Mouse (Mus musculus) adrenal gland, adult (tissue): ENCODE measurements at regions not wholly inside any gene's neighbourhood (a gene's known extent, or its start where the extent isn't known, plus 50 kb on each side); places are given as distances from the start of the nearest gene placed in this dataset.

Experiments used
- DNase-seq, 2 experiments: peaks; one replicate each; pipeline ENCODE4 v3.0.0; 2022 to 2023; ENCODE audit warnings: low spot score in 1 of 2; ENCODE audit not compliant: inconsistent age in 2 of 2

DNA sequence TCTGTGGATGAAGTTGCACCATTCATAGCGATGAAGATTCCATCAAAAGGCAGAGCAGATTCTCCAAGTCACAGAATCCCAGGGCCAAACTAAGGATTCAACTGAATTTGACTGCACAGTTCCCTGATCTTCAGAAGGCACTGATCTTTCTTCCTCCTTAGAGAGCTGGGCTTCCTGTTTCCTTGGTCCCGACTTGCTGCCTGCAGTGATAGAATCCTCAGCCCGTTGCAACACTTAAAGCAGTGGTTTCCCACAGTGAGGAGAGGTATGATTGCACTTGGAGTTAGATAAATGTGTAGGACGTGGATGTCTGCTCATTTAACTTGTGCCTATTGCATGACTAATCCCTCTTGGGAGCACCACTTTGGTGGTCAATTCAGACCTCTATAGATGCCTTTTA lies 265.2 kb downstream of the Gm826 start:
- DNase-seq = peak in 1 of 2 experiments; percentile 30

DNA sequence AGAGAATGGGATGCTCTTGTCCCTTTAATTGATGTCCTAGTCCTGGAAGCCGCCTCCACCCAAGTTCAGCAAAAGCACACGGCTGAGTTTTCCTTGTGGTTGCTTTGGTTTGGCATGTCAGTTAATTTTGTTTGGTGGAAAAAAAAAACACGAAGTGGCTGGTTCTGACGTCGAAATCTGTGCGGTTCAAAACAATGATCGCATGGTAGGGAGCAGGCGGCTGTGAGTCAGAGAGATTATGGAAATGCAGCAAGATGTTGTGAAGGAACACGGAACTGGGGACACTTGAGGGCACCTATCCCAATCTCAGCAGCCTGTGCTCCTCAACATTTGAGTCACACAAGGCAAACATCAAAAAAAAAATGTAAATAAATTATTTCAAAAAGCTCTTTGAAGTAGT lies 266.1 kb downstream of the Gm826 start:
- peak; percentile 12 to 45 for DNase-seq

DNA sequence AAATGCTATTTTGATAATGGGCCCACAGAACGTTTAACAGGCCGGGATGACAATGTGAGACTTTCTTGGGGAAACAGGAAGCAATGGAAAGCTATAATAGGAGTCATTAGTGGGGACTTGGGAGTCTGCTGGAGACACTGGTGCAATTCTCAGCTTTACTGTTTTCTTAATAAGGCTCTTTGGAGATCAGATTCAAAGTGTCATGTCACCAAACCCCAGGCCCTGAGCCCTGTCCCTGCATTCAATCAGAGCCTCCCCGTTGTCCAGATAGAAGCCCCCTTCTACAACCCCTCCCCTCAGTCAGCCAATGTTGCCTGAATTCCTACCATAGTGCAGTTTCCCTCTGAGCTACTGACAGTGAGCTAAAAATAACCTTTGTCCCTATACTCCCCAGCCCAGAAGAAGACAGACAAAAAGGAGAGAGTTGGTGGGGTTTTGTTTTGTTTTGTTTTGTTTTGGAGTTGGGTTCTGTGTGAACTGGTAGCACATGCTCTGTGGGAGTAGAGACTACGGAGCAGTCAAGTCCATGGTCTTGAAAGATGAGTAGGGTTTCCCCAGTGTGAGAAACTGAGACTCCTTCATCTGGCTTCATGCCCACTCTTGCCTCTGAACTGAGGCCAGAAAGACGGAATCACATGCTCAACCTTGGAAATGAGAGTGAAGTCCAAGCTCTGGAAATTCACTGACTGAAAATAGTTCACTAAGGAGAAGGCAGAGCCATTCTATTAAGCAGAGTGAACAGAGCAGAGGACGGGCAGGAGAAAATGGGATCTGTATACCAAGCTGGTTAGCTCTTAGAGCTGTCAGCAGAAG lies 267.3 kb downstream of the Gm826 start:
- DNase-seq = peak; percentile 77 to 95

DNA sequence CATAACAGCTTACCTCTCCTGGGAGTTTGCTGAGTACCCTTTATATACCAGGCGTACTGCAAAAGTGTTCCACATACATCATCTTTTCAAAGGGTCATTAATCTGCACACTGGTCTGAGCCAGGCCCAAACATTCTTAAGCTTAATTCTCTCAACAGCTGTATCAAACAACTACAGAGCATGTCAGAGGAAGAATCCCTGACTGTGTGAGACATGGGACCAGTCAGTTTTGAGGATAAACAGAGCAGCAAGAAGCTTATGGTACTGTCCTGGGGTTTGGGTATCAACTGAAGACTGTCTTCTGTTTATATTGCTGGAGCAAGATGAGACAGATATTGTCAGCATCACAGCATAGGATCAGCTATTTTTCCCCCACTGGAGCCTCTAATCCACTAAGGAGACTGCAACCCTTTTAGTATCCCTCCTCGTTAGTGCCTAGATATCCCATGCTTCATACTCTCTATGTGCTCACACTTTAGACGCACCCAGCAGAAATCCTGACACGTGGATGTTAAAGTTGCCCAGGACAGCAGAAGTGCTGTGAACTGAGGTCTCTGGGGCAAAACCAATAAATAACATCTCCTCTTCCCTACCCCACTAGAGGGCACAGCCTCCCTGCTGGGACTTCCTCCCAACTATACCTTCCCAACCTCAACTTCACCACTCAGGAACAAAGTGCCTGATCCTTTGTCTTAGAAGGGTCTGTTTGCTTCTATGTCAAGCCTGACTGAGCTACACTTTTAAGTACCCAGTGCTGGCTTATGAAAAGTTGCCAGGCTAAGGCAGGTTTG lies 271.6 kb downstream of the Gm826 start:
- DNase-seq = peak in 1 of 2 experiments; percentile 65

DNA sequence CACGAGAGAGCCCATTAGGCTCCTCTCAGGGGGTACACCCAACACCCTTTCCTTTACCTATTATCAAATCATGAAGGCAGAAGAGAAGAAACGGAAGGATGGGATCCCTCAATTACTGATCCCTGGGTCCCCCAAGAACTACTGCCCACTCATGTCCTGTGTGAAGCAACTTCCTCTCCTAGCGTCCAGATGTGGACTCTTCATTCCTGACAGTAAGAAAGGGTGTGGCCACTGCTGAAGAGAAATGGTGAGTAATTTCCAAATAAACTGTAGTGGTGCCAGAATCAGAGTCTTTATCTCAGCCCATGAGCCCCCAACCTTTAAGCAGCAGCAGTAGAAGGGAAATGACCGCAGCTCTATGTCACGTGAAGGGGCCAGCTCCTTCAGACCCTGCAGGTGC lies 273.9 kb downstream of the Gm826 start:
- DNase-seq = no peak

- no peak for DNase-seq
Observed at GRCm38 (mm10) chr2:160057211-160057610, 276.8 kb downstream of the Gm826 start.

- no peak for DNase-seq
Observed at GRCm38 (mm10) chr2:160054411-160054810, 279.6 kb downstream of the Gm826 start.

GRCm38 (mm10) chr2:160048286-160048685 lies 285.7 kb downstream of the Gm826 start:
- no peak for DNase-seq

DNA sequence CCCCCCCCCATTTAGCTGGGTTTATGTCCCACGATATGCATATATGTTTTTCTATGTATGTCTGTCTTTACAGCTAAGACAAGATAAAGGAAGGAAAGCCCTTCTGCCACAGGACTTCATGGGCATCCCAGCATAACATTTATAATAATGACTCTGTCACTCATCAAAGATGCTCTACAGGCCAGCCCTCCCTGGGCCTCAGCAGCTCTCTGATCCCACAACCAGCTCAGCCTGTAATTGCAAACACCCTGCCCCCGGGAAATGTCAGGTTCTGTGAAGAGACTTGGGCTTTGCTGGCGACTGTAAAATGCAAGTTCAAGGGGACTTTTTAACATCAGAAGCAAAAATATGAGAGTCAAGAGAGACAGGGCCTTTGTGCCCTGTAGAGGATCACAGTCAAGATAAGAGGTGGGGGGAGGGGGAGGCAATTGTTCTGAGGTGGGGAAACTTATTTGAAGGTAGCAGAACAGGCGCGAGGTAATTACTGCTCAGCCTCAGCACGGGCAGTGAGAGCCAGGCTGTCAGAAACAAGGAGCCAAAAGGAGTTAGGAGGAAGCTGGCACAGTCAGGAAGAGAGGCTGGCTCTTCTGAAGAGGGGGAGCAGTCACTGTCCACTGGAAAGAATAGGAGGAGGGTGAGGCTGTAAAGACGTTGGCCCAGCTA lies 286.9 kb downstream of the Gm826 start:
- DNase-seq = no peak

GRCm38 (mm10) chr2:160044591-160044990 lies 289.4 kb downstream of the Gm826 start:
- no peak for DNase-seq

GRCm38 (mm10) chr2:160044184-160044583 lies 289.8 kb downstream of the Gm826 start:
- no peak for DNase-seq

DNA sequence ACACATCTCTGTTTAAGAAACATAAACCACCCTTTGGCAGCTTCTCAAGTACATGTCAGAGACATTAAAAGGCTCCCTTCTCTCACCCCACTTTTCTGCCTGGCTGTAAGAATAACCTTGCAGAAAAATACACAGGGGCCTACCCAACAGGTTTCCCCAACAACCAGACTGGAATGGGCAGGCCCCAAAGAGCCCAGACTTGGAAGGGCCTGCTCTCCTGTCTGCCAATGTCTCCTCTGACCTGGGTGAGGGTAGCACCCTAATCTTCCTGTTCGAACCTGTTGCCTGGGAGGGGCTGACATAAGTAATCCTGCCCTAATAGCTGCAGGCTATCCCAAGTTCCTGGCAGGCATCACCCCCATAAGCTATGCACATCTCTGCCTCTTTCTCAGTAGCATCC lies 304.5 kb downstream of the Gm826 start:
- no peak for DNase-seq

DNA sequence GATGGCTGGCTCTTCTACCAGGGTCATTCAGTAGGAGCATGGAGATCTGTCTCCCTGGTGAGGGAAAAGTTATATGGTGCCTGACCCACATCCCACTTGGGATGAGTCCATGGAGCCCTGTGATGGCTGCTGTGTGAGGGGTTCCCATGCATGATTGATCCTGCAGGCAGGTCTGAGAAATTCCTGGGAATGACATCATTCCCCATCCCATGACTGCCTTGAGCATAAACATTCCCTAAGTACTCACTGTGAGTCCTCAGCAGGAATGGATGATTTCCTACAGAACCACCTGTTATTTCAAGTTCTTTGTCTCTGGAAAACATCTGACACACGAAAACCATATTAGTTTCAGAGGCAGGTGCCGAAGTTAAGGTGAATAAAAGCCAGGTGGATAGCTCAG lies 305.5 kb downstream of the Gm826 start:
- DNase-seq = no peak

DNA sequence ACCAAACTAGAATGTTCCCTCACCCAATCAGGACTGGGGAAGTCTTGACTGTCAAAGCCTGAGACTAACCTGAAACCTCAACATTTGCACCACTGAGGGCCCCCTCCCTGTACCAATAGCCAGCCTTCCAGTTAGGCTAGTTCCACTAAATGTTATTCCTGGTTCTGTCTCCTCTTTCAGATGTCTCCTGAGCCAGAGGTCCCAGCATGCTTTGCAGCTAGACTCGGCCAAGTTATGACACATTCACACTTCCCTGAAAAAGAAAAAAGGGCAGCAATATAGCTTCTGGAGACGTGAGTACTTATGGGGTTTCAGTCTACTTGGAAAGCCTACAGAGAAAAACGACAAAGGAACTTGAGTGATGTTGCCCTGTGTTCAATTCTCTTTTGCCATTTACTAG lies 308.1 kb downstream of the Gm826 start:
- DNase-seq = no peak

GRCm38 (mm10) chr2:160021541-160021940 lies 312.4 kb downstream of the Gm826 start:
- DNase-seq = no peak

- DNase-seq = no peak
Observed at GRCm38 (mm10) chr2:160020876-160021275, 313.1 kb downstream of the Gm826 start.

- DNase-seq = peak; percentile 15 to 48
Observed at GRCm38 (mm10) chr2:160017020-160017812, 316.7 kb downstream of the Gm826 start.

GRCm38 (mm10) chr2:160011421-160011820 lies 322.5 kb downstream of the Gm826 start:
- DNase-seq = no peak

DNA sequence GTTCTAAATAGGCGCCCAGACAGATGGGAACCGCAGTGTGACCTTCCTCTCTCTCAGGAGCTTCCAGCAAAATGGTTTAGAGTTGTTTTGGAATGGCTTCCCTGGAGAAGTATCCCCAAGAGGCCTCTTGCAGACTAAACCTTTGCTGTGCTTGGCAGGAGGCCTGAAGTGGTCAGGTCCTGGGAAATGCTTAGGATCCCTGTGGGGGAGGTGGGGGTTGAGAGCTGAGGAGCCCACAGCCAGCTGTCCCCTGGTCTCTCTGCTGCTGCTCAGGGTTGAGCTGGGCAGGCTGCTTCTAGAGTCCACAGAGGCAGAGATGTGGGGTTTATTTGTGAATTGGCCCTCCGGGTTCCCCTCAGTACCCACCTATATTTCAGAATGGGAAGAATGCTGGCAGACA lies 331.3 kb downstream of the Gm826 start:
- peak in 1 of 2 experiments; percentile 26 for DNase-seq

- peak; percentile 27 to 83 for DNase-seq
Observed at GRCm38 (mm10) chr2:160000449-160000848, 333.5 kb downstream of the Gm826 start.

DNA sequence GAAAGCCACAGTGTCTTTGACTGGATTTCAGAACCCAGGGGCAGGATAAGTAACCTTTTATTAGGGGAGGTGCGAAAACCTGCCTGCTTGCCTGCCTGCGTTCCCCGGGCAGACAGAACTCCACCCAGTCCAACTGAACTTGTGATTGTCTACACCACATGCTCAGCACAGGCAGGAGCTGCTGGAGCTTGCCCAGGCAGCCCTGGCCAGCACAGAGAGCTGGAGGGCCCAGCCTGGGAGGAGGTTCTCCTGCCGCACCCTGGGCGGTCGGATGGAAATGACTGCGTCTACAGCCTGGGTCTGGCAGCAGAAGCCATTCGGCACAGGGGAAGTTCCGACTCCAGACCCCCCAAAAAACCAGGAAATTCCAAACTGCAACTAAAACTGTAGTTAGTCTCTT lies 336.6 kb downstream of the Gm826 start:
- no peak for DNase-seq
